Mouse (Mus musculus) brain, adult 2 months (tissue): ENCODE results near the gene Aqp11.

Experiments
- DNase-seq: peaks from one replicate; pipeline ENCODE4 v3.0.0; 2011; ENCODE audit warnings: low read depth, low spot score

The Aqp11 gene

GRCm38 (mm10) chr7:97747787-97748497 lies 9.9 kb upstream of the Aqp11 start:
- peak; percentile 94 for DNase-seq

- DNase-seq: no peak
Measured at GRCm38 (mm10) chr7:97747176-97747707, 9.2 kb upstream of the Aqp11 start.

- DNase-seq: peak; percentile 88
Measured at GRCm38 (mm10) chr7:97745299-97745698, 7.2 kb upstream of the Aqp11 start.

GRCm38 (mm10) chr7:97741756-97742291 lies 3.7 kb upstream of the Aqp11 start:
- DNase-seq: no peak

- no peak for DNase-seq
Measured at GRCm38 (mm10) chr7:97740948-97741347, 2.9 kb upstream of the Aqp11 start.

- peak; percentile 55 for DNase-seq
Measured at GRCm38 (mm10) chr7:97737256-97737637, 842 bp downstream of the Aqp11 start.

- DNase-seq: no peak
Measured at GRCm38 (mm10) chr7:97735886-97736420, 2.1 kb downstream of the Aqp11 start.

- no peak for DNase-seq
Measured at GRCm38 (mm10) chr7:97735021-97735420, 3.1 kb downstream of the Aqp11 start.

GRCm38 (mm10) chr7:97733606-97734005 lies 4.5 kb downstream of the Aqp11 start:
- DNase-seq: no peak

GRCm38 (mm10) chr7:97730427-97730826 lies 7.7 kb downstream of the Aqp11 start:
- no peak for DNase-seq

- DNase-seq: no peak
Measured at GRCm38 (mm10) chr7:97728666-97729614, 9.1 kb downstream of the Aqp11 start.

- DNase-seq: no peak
Measured at GRCm38 (mm10) chr7:97726778-97727177, 11.3 kb downstream of the Aqp11 start.

- no peak for DNase-seq
Measured at GRCm38 (mm10) chr7:97726080-97726479, 12.0 kb downstream of the Aqp11 start.

GRCm38 (mm10) chr7:97725401-97725800 lies 12.7 kb downstream of the Aqp11 start:
- no peak for DNase-seq

GRCm38 (mm10) chr7:97723646-97724538 lies 14.2 kb downstream of the Aqp11 start:
- DNase-seq: no peak

GRCm38 (mm10) chr7:97722278-97722918 lies 15.7 kb downstream of the Aqp11 start:
- DNase-seq: peak; percentile 61

- no peak for DNase-seq
Measured at GRCm38 (mm10) chr7:97720109-97720508, 18.0 kb downstream of the Aqp11 start.

- peak; percentile 75 for DNase-seq
Measured at GRCm38 (mm10) chr7:97719078-97719477, 19.0 kb downstream of the Aqp11 start.

- no peak for DNase-seq
Measured at GRCm38 (mm10) chr7:97717326-97717725, 20.8 kb downstream of the Aqp11 start.

GRCm38 (mm10) chr7:97714651-97715050 lies 23.4 kb downstream of the Aqp11 start:
- no peak for DNase-seq
